Comparison of ENCODE assay signal across 26 mouse cellular contexts in the genomic region with DNA sequence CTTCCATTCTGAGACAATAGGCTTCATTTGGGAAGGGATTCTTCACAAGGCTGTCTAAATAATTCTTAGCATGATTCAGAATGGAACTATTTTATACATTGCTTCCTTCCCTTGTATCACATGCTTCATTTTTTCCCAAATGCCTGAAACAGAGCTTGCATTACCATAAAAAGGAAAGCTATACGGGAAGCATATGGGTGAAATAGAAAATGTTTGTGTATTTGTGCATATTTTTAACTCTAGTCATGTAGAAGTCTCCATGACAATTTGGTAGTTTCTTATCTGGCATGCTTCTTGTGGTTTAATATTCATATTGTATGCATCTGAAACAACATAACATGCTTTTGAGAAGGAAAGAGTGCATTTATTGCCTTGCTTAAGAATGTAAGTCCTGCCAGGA.
"Had no signal": no experiment of that assay in that cellular context is flagged by ENCODE, and none has a peak within 500 bp of the region (broad histone marks: within the 10 kb centered on the region; RNA-seq: fewer than 3 reads in every experiment).

No protein-coding gene starts in this region.

- H3K9ac ChIP-seq: heart, embryonic 13.5 days; heart, embryonic 15.5 days; hindbrain, embryonic 13.5 days; hindbrain, embryonic 15.5 days; kidney, embryonic 15.5 days; limb, embryonic 13.5 days; limb, embryonic 15.5 days; liver, embryonic 12.5 days; liver, embryonic 14.5 days had no signal

- H3K4me3 ChIP-seq: heart, adult 2 months; heart, embryonic 13.5 days; heart, embryonic 15.5 days; hindbrain, embryonic 13.5 days; hindbrain, embryonic 15.5 days; kidney, embryonic 15.5 days; limb, embryonic 13.5 days; limb, embryonic 15.5 days; liver, embryonic 12.5 days had no signal

- H3K9me3 ChIP-seq: heart, embryonic 13.5 days; heart, embryonic 15.5 days; hindbrain, embryonic 13.5 days; hindbrain, embryonic 15.5 days; kidney, embryonic 15.5 days; limb, embryonic 13.5 days; limb, embryonic 15.5 days; liver, embryonic 12.5 days had no signal

- DNase-seq: gastrocnemius, postnatal 14 days; gastrocnemius, postnatal 36 days; heart, adult 2 months; heart, postnatal 14 days; heart, postnatal 36 days; kidney, adult 11 months; kidney, adult 2 months; kidney, adult 9 months; kidney, postnatal 10 days; kidney, postnatal 25 days; kidney, postnatal 4 days; layer of hippocampus, adult 9-11 months; layer of hippocampus, postnatal 36 days; left cerebral cortex, postnatal 4 days had no signal

- H3K27ac ChIP-seq: heart, adult 2 months; heart, embryonic 13.5 days; heart, embryonic 15.5 days; hindbrain, embryonic 13.5 days; hindbrain, embryonic 15.5 days; hindbrain, postnatal 0 days; kidney, embryonic 15.5 days; limb, embryonic 13.5 days; limb, embryonic 15.5 days; liver, embryonic 12.5 days; liver, embryonic 14.5 days had no signal

- H3K4me2 ChIP-seq: heart, embryonic 11.5 days; heart, embryonic 13.5 days; heart, embryonic 15.5 days; hindbrain, embryonic 13.5 days; hindbrain, embryonic 15.5 days; kidney, embryonic 15.5 days; limb, embryonic 13.5 days; limb, embryonic 15.5 days; liver, embryonic 12.5 days had no signal

- H3K27me3 ChIP-seq: heart, embryonic 13.5 days; heart, embryonic 15.5 days; hindbrain, embryonic 13.5 days; hindbrain, embryonic 15.5 days; kidney, embryonic 15.5 days; limb, embryonic 13.5 days; limb, embryonic 15.5 days had no signal

- ATAC-seq: hindbrain, postnatal 0 days; intestine, embryonic 16.5 days; liver, embryonic 12.5 days had no signal

- H3K36me3 ChIP-seq: heart, embryonic 13.5 days; heart, embryonic 15.5 days; hindbrain, embryonic 13.5 days; hindbrain, embryonic 15.5 days; kidney, embryonic 15.5 days; limb, embryonic 13.5 days; limb, embryonic 15.5 days; liver, embryonic 12.5 days had no signal

- H3K4me1 ChIP-seq: heart, embryonic 15.5 days; hindbrain, embryonic 13.5 days; hindbrain, embryonic 15.5 days; limb, embryonic 13.5 days; limb, embryonic 15.5 days; liver, embryonic 12.5 days had no signal
